Mouse (Mus musculus): ENCODE measurements around the gene Defb48. TPM values are rescaled to one million over a fixed set of nuclear protein-coding genes. Genes with fewer than 3 reads are reported as not detected.

Gene Defb48
- total RNA-seq (2015) (not detected in 2 replicates), total RNA-seq (2017) (not detected in 2 replicates)

GRCm38 (mm10) chr14:62984410-62984809 is at the start of gene Defb48:
Gene Defb48 (minus strand): TSS chr14:62984510.
- ATAC-seq (ENCODE audit: poor library complexity, severe bottlenecking) = no peak

- no peak for ATAC-seq (ENCODE audit: poor library complexity, severe bottlenecking)
Observed at GRCm38 (mm10) chr14:63020524-63021156, 36.3 kb upstream of the Defb48 start.

GRCm38 (mm10) chr14:63014667-63015066 is 30.4 kb upstream of the Defb48 start:
- no peak for ATAC-seq (ENCODE audit: poor library complexity, severe bottlenecking)

- no peak for ATAC-seq (ENCODE audit: poor library complexity, severe bottlenecking)
Observed at GRCm38 (mm10) chr14:63013082-63013481, 28.8 kb upstream of the Defb48 start.

GRCm38 (mm10) chr14:63011471-63011870 is 27.2 kb upstream of the Defb48 start, which contains the start of gene Defb43:
Gene Defb43 (plus strand): TSS chr14:63011771.
- no peak for ATAC-seq (ENCODE audit: poor library complexity, severe bottlenecking)

- no peak for ATAC-seq (ENCODE audit: poor library complexity, severe bottlenecking)
Observed at GRCm38 (mm10) chr14:63002588-63002987, 18.3 kb upstream of the Defb48 start.

GRCm38 (mm10) chr14:62998977-62999376 is 14.7 kb upstream of the Defb48 start:
- peak; percentile 27 for ATAC-seq (ENCODE audit: poor library complexity, severe bottlenecking)

- no peak for ATAC-seq (ENCODE audit: poor library complexity, severe bottlenecking)
Observed at GRCm38 (mm10) chr14:62997777-62998176, 13.5 kb upstream of the Defb48 start, which contains the start of gene Defb47. Gene Defb47 (plus strand): TSS chr14:62998077.

- no peak for ATAC-seq (ENCODE audit: poor library complexity, severe bottlenecking)
Observed at GRCm38 (mm10) chr14:62991849-62992510, 7.7 kb upstream of the Defb48 start.

- ATAC-seq (ENCODE audit: poor library complexity, severe bottlenecking) = no peak
Observed at GRCm38 (mm10) chr14:62991271-62991670, 7.0 kb upstream of the Defb48 start.

- ATAC-seq (ENCODE audit: poor library complexity, severe bottlenecking) = peak; percentile 57
Observed at GRCm38 (mm10) chr14:62979815-62980214, 4.5 kb downstream of the Defb48 start.

- peak; percentile 52; the same call in 1 of the 2 replicates for ATAC-seq (ENCODE audit: poor library complexity, severe bottlenecking)
Observed at GRCm38 (mm10) chr14:62975046-62975445, 9.3 kb downstream of the Defb48 start.

- ATAC-seq (ENCODE audit: poor library complexity, severe bottlenecking) = no peak
Observed at GRCm38 (mm10) chr14:62965811-62966520, 18.3 kb downstream of the Defb48 start.

- ATAC-seq (ENCODE audit: poor library complexity, severe bottlenecking) = 0 out of 2 replicates have a peak, but pooled peaks have one; percentile 12
Observed at GRCm38 (mm10) chr14:62965342-62965741, 19.0 kb downstream of the Defb48 start.

- peak; percentile 64 for ATAC-seq (ENCODE audit: poor library complexity, severe bottlenecking)
Observed at GRCm38 (mm10) chr14:62963632-62964031, 20.7 kb downstream of the Defb48 start.

- no peak for ATAC-seq (ENCODE audit: poor library complexity, severe bottlenecking)
Observed at GRCm38 (mm10) chr14:62956091-62956490, 28.2 kb downstream of the Defb48 start.

GRCm38 (mm10) chr14:62946794-62947193 is 37.5 kb downstream of the Defb48 start:
- ATAC-seq (ENCODE audit: poor library complexity, severe bottlenecking) = no peak

- ATAC-seq (ENCODE audit: poor library complexity, severe bottlenecking) = peak; percentile 99
Observed at GRCm38 (mm10) chr14:62940383-62941074, 43.8 kb downstream of the Defb48 start.

- no peak for ATAC-seq (ENCODE audit: poor library complexity, severe bottlenecking)
Observed at GRCm38 (mm10) chr14:62939435-62939834, 44.9 kb downstream of the Defb48 start.

GRCm38 (mm10) chr14:62937675-62938074 is 46.6 kb downstream of the Defb48 start:
- ATAC-seq (ENCODE audit: poor library complexity, severe bottlenecking) = no peak

Data from megakaryocyte, adult 5-6 weeks (primary cell).